Comparison of ENCODE assay signal across 23 mouse cellular contexts in the genomic region with DNA sequence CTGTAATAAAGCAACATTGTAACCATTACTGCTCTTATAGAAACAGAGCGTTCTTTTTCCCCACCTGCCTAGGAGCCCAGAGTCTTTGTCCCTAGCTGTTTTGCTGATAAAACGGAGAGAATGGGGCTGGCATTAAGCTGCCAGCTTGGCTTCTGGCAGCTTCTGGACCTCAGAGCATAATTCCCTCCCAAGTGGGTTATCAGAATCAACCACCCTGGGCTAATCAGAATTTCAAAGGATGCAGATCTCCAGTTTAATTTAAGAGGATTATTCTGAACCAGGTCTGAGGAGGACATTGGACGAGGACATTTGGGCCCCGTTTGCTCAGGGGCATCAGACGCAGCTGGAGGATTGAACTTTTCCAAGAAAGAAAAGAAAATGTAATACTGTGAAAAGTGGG.
A peak's percentile ranks its signal among the peaks of the same experiment; 100 is the strongest.
DNase-seq lines count a peak whose midpoint lies in the region; ATAC-seq and TF ChIP-seq lines count a peak whose summit lies in the region.
"Had no signal": no experiment of that assay in that cellular context is flagged by ENCODE, and none has a peak within 500 bp of the region (broad histone marks: within the 10 kb centered on the region; RNA-seq: fewer than 3 reads in every experiment).

No protein-coding gene starts in this region.

- H3K4me3 ChIP-seq in liver, embryonic 13.5 days (replicated peaks) = no peak overlapping the region
- H3K4me3 ChIP-seq in midbrain, embryonic 14.5 days (replicated peaks; ENCODE audit: low read depth, low read length) = no peak overlapping the region
- H3K4me3 ChIP-seq in hindbrain, embryonic 14.5 days (replicated peaks; ENCODE audit: low read length) = no peak overlapping the region
- H3K4me3 ChIP-seq: embryonic facial prominence, embryonic 15.5 days; erythroblast, embryonic 14.5 days; forebrain, embryonic 10.5 days; gastrocnemius, adult 2 months; heart, embryonic 13.5 days had no signal

- H3K27me3 ChIP-seq in liver, embryonic 13.5 days = no peaks in the 10 kb centered on the region
- no peaks in the 10 kb centered on the region for H3K27me3 ChIP-seq in midbrain, embryonic 14.5 days (ENCODE audit: control insufficient read depth, insufficient read depth, low read length)
- H3K27me3 ChIP-seq in hindbrain, embryonic 14.5 days (ENCODE audit: control insufficient read depth, insufficient read depth, low read length) = no peaks in the 10 kb centered on the region
- H3K27me3 ChIP-seq: CH12.LX; embryonic facial prominence, embryonic 15.5 days; heart, embryonic 13.5 days; Patski had no signal

- ATAC-seq in liver, embryonic 13.5 days (ENCODE audit: low read depth) = no peak
- peak; percentile 51 for ATAC-seq in megakaryocyte-erythroid progenitor cell, adult 5-6 weeks (replicated peaks; ENCODE audit: low FRiP score, low TSS enrichment, poor library complexity, severe bottlenecking)
- ATAC-seq in midbrain, embryonic 14.5 days (ENCODE audit: low FRiP score, low TSS enrichment) = peak; percentile 66; the same call in 1 of the 2 replicates
- ATAC-seq in cerebellum, adult (ENCODE audit: insufficient number of reproducible peaks, low FRiP score, low TSS enrichment) = no peak
- no peak for ATAC-seq in hindbrain, embryonic 14.5 days (ENCODE audit: low FRiP score)
- ATAC-seq: forebrain, embryonic 14.5 days; Patski had no signal

- no peak for TF ChIP-seq POLR2A in brain, embryonic 14.5 days (IDR thresholded peaks at IDR 0.05; ENCODE audit: borderline replicate concordance, extremely low read depth, insufficient read depth, insufficient read length, poor library complexity, severe bottlenecking)

- no peaks in the 10 kb centered on the region for H3K9me3 ChIP-seq in liver, embryonic 13.5 days (replicated peaks)
- H3K9me3 ChIP-seq in midbrain, embryonic 14.5 days (ENCODE audit: control insufficient read depth, low read length) = no peaks in the 10 kb centered on the region
- no peaks in the 10 kb centered on the region for H3K9me3 ChIP-seq in hindbrain, embryonic 14.5 days (ENCODE audit: control insufficient read depth, low read length)
- H3K9me3 ChIP-seq: embryonic facial prominence, embryonic 15.5 days; forebrain, embryonic 10.5 days; heart, embryonic 13.5 days had no signal

- 30% methylated on average over 5 of the region's 5 CpGs for WGBS in liver, embryonic 13.5 days (ENCODE audit: insufficient replicate concordance)
- WGBS in midbrain, embryonic 14.5 days = 7% methylated on average over 5 of the region's 5 CpGs
- WGBS in hindbrain, embryonic 14.5 days = 41% methylated on average over 5 of the region's 5 CpGs

- TF ChIP-seq CTCF in brain, embryonic 14.5 days (IDR thresholded peaks at IDR 0.05; ENCODE audit: borderline replicate concordance, extremely low read depth, insufficient read depth, insufficient read length) = no peak

- DNase-seq in liver, embryonic 13.5 days = no peak
- DNase-seq in liver = no peak
- peak; percentile 60 for DNase-seq in brain, embryonic 14.5 days (ENCODE audit: low read depth)
- peak; percentile 62 for DNase-seq in midbrain, embryonic 14.5 days
- DNase-seq in hindbrain, embryonic 14.5 days (ENCODE audit: low spot score) = no peak
- DNase-seq: adrenal gland, adult 2 months; adrenal gland, postnatal 25 days; cerebellum, adult 11 months; cerebellum, adult 8-10 months; cerebellum, postnatal 14 days; embryo, embryonic 11 days; gastrocnemius, adult 2 months; gastrocnemius, postnatal 25 days; heart, postnatal 36 days had no signal

- H3K36me3 ChIP-seq in liver, embryonic 13.5 days = no peaks in the 10 kb centered on the region
- H3K36me3 ChIP-seq in midbrain, embryonic 14.5 days (ENCODE audit: control insufficient read depth, insufficient read depth, low read length) = no peaks in the 10 kb centered on the region
- H3K36me3 ChIP-seq in hindbrain, embryonic 14.5 days (replicated peaks; ENCODE audit: control insufficient read depth, insufficient read depth) = no peaks in the 10 kb centered on the region
- H3K36me3 ChIP-seq: embryonic facial prominence, embryonic 15.5 days; forebrain, embryonic 10.5 days; heart, embryonic 13.5 days had no signal

- H3K4me2 ChIP-seq in liver, embryonic 13.5 days = no peak overlapping the region
- no peak overlapping the region for H3K4me2 ChIP-seq in midbrain, embryonic 14.5 days (ENCODE audit: low read length)
- H3K4me2 ChIP-seq in hindbrain, embryonic 14.5 days (replicated peaks) = no peak overlapping the region
- H3K4me2 ChIP-seq: embryonic facial prominence, embryonic 15.5 days; heart, embryonic 13.5 days had no signal

- H3K27ac ChIP-seq in liver, embryonic 13.5 days = 0 out of 2 replicates have a peak overlapping the region, but pooled peaks have one; percentile 13
- H3K27ac ChIP-seq in midbrain, embryonic 14.5 days (replicated peaks; ENCODE audit: low read depth, low read length) = peak overlapping the region; percentile 60
- H3K27ac ChIP-seq in hindbrain, embryonic 14.5 days = no peak overlapping the region
- H3K27ac ChIP-seq: embryonic facial prominence, embryonic 15.5 days; forebrain, embryonic 10.5 days; gastrocnemius, adult 2 months; heart, embryonic 13.5 days had no signal

- peaks cover 35% of the 10 kb centered on the region for H3K4me1 ChIP-seq in liver, embryonic 13.5 days (replicated peaks)
- H3K4me1 ChIP-seq in midbrain, embryonic 14.5 days (ENCODE audit: control insufficient read depth, insufficient read depth, low read length) = peaks cover 6% of the 10 kb centered on the region; the same call in 1 of the 2 replicates
- peaks cover 7% of the 10 kb centered on the region; the same call in 1 of the 2 replicates for H3K4me1 ChIP-seq in hindbrain, embryonic 14.5 days (replicated peaks; ENCODE audit: control insufficient read depth, insufficient read depth, low read length)

- no peak overlapping the region for H3K9ac ChIP-seq in liver, embryonic 13.5 days
- no peak overlapping the region for H3K9ac ChIP-seq in midbrain, embryonic 14.5 days (replicated peaks; ENCODE audit: low read length)
- H3K9ac ChIP-seq in hindbrain, embryonic 14.5 days = no peak overlapping the region
- H3K9ac ChIP-seq: embryonic facial prominence, embryonic 15.5 days; heart, embryonic 13.5 days had no signal

Comparison
In these comparisons a context has a peak if more than half of its experiments do, and no peak if none do; other contexts are left out.
1. ATAC-seq: peak in megakaryocyte-erythroid progenitor cell, adult 5-6 weeks (single experiment) and midbrain, embryonic 14.5 days (single experiment); none in liver, embryonic 13.5 days (single experiment), cerebellum, adult (single experiment) and hindbrain, embryonic 14.5 days (single experiment).
2. DNase-seq: peak in brain, embryonic 14.5 days (single experiment) and midbrain, embryonic 14.5 days (single experiment); none in liver, embryonic 13.5 days (single experiment), liver (single experiment) and hindbrain, embryonic 14.5 days (single experiment).